Mouse (Mus musculus): Measurements from ENCODE around the gene Lmna.

The Lmna gene

DNA sequence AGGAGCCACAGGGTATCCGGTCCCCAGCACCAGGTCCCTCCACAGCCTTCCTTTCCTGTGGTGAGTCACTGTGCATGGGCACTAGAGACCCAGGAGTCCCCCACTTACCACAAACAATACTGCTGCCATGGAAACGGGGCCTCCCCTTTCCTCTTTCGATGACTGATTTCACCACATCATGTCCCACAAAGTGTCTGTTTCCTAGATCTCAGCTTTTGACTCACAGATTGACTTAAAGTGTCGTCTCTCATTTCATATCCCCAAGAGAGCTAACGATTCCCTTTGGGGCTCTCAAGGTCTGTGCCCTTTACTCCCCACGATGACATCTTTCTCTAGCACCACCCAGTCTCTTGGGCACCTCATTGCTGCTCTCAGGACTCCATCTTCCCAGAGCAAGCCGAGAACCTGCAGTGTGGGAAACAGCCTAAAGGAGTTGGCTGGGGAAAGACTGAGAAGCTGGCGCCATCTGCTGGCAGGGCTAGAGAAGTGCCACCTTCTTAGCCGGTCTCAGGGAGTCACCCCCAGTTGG lies 12.1 kb upstream of the Lmna start:
- peak in 1 of 2 experiments; percentile 72 for DNase-seq (ENCODE audit: low spot score in 2 of 2)

- no peak for DNase-seq (ENCODE audit: low spot score in 2 of 2)
These were observed 11.4 kb upstream of the Lmna start for GRCm38 (mm10) chr3:88521156-88521555.

DNA sequence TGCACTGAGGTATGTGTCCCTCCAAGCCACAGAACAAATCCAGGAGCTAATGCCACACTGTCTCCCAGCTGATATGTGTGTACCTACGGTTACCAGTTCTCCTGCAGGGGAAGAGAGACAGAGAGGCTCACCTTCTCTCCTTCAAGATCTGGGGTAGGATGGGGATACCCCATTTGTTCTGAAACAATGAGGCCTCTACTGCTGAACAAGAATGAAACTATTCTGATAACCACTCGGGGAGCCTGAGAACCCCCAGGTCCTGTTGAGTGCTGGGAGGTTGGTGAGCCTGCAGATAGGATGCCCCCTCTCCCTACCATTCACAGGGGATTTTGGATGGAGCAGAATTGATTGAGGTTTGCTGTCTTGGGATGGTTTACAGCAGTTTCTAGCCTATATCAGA lies 10.3 kb upstream of the Lmna start:
- no peak for DNase-seq (ENCODE audit: low spot score in 2 of 2)

DNA sequence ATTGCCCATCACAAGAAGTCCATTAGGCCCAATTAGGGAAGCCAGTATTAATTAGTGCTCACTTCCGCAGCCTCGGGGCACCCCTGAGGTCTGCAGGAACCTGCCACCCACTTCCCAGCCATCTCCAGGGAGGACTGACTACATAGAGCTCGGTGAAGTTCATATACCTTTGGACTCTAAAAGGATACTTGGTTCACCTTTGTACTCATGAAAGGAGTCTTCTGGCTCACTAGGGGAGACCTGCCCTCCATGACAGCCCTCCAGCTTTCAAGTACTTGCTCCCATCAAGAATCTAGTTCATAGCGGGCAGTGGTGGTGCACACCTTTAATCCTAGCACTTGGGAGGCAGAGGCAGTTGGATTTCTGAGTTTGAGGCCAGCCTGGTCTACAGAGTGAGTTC lies 8.7 kb upstream of the Lmna start:
- DNase-seq (ENCODE audit: low spot score in 2 of 2), result no peak

DNA sequence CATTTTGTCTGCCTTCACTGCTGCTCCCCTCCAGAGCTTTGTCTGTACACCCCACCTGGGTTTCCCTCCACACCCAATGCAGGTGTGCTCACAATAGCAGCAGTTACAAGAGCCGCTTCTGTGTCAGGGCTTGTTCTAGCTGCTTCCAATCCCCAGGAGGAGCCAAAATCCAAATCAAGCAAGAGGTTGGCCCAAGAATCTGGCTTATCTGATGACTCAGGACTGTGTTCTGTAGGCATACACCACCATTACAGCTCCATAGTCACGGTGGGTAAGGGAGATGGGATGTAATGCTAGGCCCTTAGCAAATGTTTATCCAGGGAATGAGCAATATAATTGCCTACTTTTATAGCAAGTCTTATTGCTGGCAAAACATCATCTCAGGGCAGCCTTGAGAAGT lies 6.7 kb upstream of the Lmna start:
- no peak for DNase-seq (ENCODE audit: low spot score in 2 of 2)

GRCm38 (mm10) chr3:88515095-88515386 lies 5.3 kb upstream of the Lmna start:
- no peak for DNase-seq (ENCODE audit: low spot score in 2 of 2)

- DNase-seq (ENCODE audit: low spot score in 2 of 2), result no peak
These were observed 4.7 kb upstream of the Lmna start for GRCm38 (mm10) chr3:88514231-88515094.

GRCm38 (mm10) chr3:88513546-88514115 lies 3.9 kb upstream of the Lmna start:
- DNase-seq (ENCODE audit: low spot score in 2 of 2), result no peak

DNA sequence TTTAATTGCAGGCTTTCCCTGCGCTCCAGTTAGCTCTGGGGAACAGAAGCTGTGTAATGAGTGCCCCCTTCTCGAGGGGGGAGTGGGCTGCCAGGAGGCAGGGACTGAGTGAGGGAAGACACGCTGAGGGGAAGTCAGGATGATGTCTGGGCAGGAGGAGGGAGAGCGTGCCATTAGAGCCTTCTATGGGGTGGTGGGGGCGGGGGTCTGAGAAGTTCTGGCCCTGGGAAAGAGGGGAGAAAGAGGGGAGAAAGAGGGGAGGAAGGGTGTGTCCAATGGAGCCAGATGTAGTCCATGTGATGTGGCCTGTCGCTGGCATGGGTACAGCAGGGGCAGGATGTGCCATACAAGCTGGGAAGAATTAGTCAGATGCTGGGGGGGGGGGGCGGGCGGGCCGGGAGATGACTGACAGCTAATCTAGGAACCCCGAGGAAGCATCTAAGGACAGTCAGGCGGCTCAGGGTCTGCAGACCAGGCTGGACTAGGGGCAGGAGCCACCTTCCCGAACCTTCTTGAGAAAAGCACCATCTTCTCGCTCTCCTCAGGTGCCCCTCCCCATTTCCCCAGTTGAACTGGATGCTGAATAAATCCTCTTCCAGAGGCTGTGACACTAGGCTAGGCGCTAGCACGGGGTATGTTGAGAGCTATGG lies 3.3 kb upstream of the Lmna start:
- no peak for DNase-seq (ENCODE audit: low spot score in 2 of 2)

- no peak for DNase-seq (ENCODE audit: low spot score in 2 of 2)
These were observed 2.6 kb upstream of the Lmna start for GRCm38 (mm10) chr3:88512141-88512895.

DNA sequence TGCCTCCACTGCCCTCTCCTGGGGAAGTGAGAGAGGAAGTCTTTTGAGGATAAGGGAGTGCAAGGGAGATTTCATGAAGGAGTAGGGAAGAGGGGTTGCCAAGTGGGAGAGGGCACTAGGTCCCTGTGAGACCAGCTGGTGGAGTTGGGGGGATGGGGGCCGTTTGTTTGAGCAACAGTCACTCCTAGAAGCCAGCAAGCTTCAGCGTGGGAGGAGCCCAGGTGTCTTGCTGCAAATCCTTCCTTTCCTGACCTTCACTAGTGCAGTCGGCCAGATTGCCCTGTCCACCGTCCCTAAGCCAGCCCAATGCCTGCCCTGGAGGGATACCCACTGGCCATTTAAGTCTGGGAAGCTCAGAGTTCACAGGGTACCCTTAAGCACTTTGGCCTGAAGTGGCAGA lies 1.8 kb upstream of the Lmna start:
- no peak for DNase-seq (ENCODE audit: low spot score in 2 of 2)

DNA sequence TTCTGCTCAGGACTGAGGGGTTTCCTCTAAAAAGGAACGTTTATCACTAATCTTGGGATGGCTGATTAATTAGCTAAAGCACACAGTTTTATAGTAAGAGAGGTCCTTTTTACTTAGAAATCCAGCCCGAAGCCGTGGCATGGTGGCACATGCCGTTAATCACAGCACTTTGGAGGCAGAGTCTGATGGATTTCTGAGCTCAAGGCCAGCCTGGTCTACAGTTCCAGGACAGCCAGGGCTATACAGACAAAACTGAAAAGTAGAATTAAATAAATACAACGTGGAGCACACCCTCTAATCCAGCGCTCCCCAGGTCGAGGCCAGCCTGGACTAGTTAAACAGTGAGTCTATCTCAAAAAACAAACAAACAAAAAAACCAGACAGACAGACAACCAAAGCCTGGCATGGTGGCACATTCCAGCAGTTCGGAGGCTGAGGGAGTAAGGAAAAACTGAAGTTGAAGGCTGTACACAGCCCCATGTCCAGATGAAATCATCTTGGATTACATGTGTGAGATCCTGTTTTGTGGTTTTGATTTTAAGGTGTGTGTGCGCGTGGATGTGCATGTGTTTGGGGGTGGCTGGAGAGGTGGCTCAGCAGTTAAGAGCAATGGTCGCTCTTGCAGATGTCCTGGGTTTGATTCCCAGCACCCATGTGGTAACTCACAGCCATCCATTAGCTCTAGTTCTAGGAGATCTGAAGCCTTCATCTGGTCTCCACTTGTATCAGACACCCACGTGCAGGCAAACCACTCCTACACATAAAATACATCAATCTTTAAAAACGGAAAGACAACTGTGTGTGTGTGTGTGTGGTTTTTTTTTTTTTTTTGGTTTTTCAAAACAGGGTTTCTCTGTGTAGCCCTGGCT lies 899 bp upstream of the Lmna start:
- DNase-seq (ENCODE audit: low spot score in 2 of 2), result no peak

DNA sequence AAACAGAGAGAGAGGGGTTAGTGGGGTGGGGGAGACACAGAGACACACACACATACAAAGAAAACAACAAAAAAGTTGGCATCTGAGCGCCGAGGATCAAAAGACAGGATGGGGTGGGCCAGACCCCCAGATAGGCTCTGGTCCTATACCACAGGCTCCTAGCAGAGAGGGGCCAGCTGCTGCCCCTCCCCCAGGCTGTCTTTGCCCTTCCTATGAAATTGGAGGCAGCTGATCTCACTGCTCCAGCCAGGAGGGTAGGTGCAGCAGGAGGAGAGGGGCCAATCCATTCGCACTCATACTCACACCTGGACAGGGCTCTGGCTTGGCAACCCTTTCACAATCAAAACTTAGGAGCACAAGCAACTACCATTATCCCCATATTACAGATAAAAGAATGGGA lies 506 bp downstream of the Lmna start:
- DNase-seq (ENCODE audit: low spot score in 2 of 2), result no peak

DNA sequence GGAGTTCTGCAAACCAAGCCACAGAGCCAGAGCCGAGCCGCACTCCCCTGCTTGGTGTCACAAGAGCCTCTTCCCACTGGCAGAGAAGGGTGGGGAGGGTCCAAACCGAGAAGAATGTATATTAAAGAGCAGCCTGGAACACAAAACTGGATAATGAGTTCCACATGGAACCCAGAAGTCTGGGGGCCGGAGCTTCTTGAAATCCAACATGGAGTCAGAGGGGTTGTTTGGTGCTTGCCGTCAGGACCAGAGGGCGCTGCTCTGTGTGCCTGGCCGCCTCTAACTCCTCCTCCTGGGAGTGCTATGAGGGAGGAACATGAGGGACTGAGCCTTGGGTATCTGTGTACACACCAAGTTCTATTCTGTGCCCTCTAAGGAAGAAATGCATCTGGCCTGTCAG lies 4.0 kb downstream of the Lmna start:
- no peak for DNase-seq (ENCODE audit: low spot score in 2 of 2)

DNA sequence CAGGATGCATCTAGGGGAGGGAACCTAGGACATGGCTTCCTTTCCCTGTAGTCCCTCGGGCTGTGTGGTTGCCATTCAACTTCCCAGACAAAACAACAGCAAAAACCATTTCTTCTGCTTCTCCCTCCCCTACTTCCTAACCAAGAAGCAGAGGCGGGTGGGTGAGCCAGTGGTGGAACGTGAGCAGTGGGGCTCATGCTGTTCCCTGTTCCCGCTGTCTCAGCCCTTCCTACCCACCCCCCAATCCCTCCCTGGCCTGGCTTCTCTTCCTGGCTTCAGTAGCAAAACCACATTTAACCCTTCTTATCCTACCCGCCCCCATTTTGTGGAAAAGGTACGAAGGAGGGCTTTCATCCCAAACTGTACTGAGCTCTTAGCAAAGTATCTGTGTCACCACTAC lies 4.7 kb downstream of the Lmna start:
- no peak for DNase-seq (ENCODE audit: low spot score in 2 of 2)

GRCm38 (mm10) chr3:88503881-88504746 lies 5.6 kb downstream of the Lmna start:
- DNase-seq (ENCODE audit: low spot score in 2 of 2), result no peak

GRCm38 (mm10) chr3:88503505-88503863 lies 6.3 kb downstream of the Lmna start:
- DNase-seq (ENCODE audit: low spot score in 2 of 2), result no peak

DNA sequence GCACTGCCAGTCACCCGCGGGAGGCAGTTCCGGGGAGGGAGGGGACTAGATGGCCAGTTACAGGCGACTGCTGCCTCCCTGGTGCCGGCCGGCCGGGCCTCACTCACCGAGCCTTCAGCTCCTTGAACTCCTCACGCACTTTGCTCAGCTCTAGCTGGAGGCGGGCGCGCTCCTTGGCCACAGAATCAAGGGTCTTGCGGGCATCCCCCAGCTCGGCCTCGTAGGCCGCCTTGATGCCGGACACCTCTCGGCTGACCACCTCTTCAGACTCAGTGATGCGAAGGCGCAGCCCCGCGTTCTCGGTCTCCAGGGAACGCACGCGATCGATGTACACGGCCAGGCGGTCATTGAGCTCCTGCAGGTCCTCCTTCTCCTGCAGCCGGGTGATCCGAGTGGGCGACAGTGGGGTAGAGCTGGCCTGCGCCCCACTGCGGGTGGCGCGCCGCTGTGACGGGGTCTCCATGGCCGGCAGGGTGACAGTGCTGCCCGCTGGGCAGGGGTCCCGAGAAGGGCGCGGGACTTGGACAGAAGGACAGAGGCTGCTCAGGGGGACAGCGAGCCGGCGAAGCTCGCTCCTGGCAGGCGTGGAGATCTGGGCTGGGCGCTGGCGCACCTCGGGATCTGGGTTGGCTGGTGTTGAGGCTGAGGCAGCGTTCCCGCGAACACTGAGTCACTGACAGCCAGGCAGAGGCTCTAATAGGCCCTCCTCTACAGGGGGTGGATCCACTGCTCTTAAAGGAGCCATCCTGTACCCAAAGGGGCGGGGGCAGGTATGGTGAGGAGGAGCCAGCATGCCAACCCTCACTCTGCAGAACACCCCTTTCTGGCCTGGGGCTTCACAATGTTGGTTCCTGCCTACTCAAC lies 6.9 kb downstream of the Lmna start:
- DNase-seq (ENCODE audit: low spot score in 2 of 2), result peak; percentile 93 to 95

- DNase-seq (ENCODE audit: low spot score in 2 of 2), result no peak
These were observed 7.7 kb downstream of the Lmna start for GRCm38 (mm10) chr3:88502031-88502571.

All from right cerebral cortex, postnatal 10 days (tissue).